Mouse (Mus musculus) testis, adult 2 months (tissue): ENCODE results near the gene Pnpla7.

Experiments
- CTCF ChIP-seq: fragments of 200-500 bp; IDR thresholded peaks from 2 replicates; pipeline ENCODE4 v1.5.1; 2012; ENCODE audit warnings: low read depth, mild to moderate bottlenecking, inconsistent platforms, low read length, moderate library complexity; ENCODE audit not compliant: control insufficient read depth, insufficient read depth, insufficient replicate concordance
- POLR2A ChIP-seq: fragments of 200-500 bp; IDR thresholded peaks from 2 replicates; pipeline ENCODE4 v1.6.1; 2012; ENCODE audit warnings: low read depth, mild to moderate bottlenecking, inconsistent platforms, low read length, moderate library complexity; ENCODE audit not compliant: control insufficient read depth

- TF ChIP-seq POLR2A, result no peak
- TF ChIP-seq CTCF, result no peak
Observed at GRCm38 (mm10) chr2:24934441-24934963, 41.3 kb upstream of the Pnpla7 start.
